Comparison of ENCODE assay signal across 8 mouse cellular contexts in genomic region chr10:52419402-52419801, GRCm38 (mm10). TPM values are rescaled to one million over a fixed set of nuclear protein-coding genes. Genes with fewer than 3 reads are reported as not detected.
DNase-seq lines count a peak whose midpoint lies in the region; ATAC-seq and TF ChIP-seq lines count a peak whose summit lies in the region.

No protein-coding gene starts in this region.

- WGBS in kidney, postnatal 0 days = 61% methylated on average over 4 of the region's 4 CpGs
- 69% methylated on average over 4 of the region's 4 CpGs for WGBS in limb, embryonic 15.5 days
- WGBS in small intestine, adult 2 months = 23% methylated on average over 4 of the region's 4 CpGs

- H3K9me3 ChIP-seq in kidney, postnatal 0 days (replicated peaks; ENCODE audit: low read length) = no peaks in the 10 kb centered on the region
- no peaks in the 10 kb centered on the region for H3K9me3 ChIP-seq in limb, embryonic 15.5 days

- no peak overlapping the region for H3K27ac ChIP-seq in kidney, postnatal 0 days
- H3K27ac ChIP-seq in limb, embryonic 15.5 days = no peak overlapping the region
- peak overlapping the region; percentile 93 for H3K27ac ChIP-seq in small intestine, adult 2 months (ENCODE audit: insufficient read depth, low read depth, low read length)

- peak; percentile 11 for DNase-seq in kidney, postnatal 0 days (ENCODE audit: low spot score)
- DNase-seq in kidney, postnatal 4 days = no peak
- DNase-seq in gonadal fat pad, adult 2 months (ENCODE audit: low read depth) = peak; percentile 56
- no peak for DNase-seq in layer of hippocampus, postnatal 36 days

- no peak for TF ChIP-seq CTCF in kidney, postnatal 0 days (IDR thresholded peaks at IDR 0.05; ENCODE audit: low read depth)
- no peak for TF ChIP-seq CTCF in small intestine, adult 2 months (IDR thresholded peaks at IDR 0.05; ENCODE audit: extremely low read depth, insufficient read length, insufficient replicate concordance, low read depth, low read length)

- H3K4me1 ChIP-seq in kidney, postnatal 0 days (replicated peaks; ENCODE audit: insufficient read depth, low read length) = no peaks in the 10 kb centered on the region; the same call in 1 of the 2 replicates
- H3K4me1 ChIP-seq in limb, embryonic 15.5 days = peaks cover 18% of the 10 kb centered on the region
- peaks cover 16% of the 10 kb centered on the region for H3K4me1 ChIP-seq in small intestine, adult 2 months (ENCODE audit: control insufficient read depth, insufficient read depth, insufficient read length, low read length)

- H3K4me2 ChIP-seq in kidney, postnatal 0 days (ENCODE audit: low read length) = peak overlapping the region; percentile 72
- peak overlapping the region; percentile 59; the same call in 1 of the 2 replicates for H3K4me2 ChIP-seq in limb, embryonic 15.5 days

- TF ChIP-seq POLR2A in small intestine, adult 2 months (IDR thresholded peaks at IDR 0.05; ENCODE audit: low read depth, low read length) = no peak

- peak overlapping the region; percentile 92 for H3K9ac ChIP-seq in kidney, postnatal 0 days (ENCODE audit: low read depth, low read length)
- H3K9ac ChIP-seq in limb, embryonic 15.5 days = no peak overlapping the region

- H3K4me3 ChIP-seq in kidney, postnatal 0 days (replicated peaks; ENCODE audit: low read depth, low read length) = peak overlapping the region; percentile 92
- H3K4me3 ChIP-seq in limb, embryonic 15.5 days = peak overlapping the region; percentile 97
- no peak overlapping the region for H3K4me3 ChIP-seq in small intestine, adult 2 months (ENCODE audit: low read depth, low read length)

- no peaks in the 10 kb centered on the region for H3K27me3 ChIP-seq in kidney, postnatal 0 days (ENCODE audit: insufficient read depth, low read length)
- no peaks in the 10 kb centered on the region for H3K27me3 ChIP-seq in limb, embryonic 15.5 days
- no peaks in the 10 kb centered on the region for H3K27me3 ChIP-seq in small intestine, adult 2 months (ENCODE audit: control insufficient read depth, insufficient read depth, low read length)

- no peak for ATAC-seq in kidney, postnatal 0 days (replicated peaks; ENCODE audit: low FRiP score, low read depth)
- ATAC-seq in limb, embryonic 15.5 days (ENCODE audit: insufficient number of reproducible peaks, low FRiP score, low TSS enrichment, low read depth) = no peak
- ATAC-seq in activated CD4-positive, CD25-positive, alpha-beta regulatory T cell, adult 4 months = no peak
- no peak for ATAC-seq in CD4-positive, CD25-positive, alpha-beta regulatory T cell, adult 4 months

- no peaks in the 10 kb centered on the region for H3K36me3 ChIP-seq in kidney, postnatal 0 days (ENCODE audit: insufficient read depth, low read length)
- no peaks in the 10 kb centered on the region for H3K36me3 ChIP-seq in limb, embryonic 15.5 days
- H3K36me3 ChIP-seq in small intestine, adult 2 months (ENCODE audit: control insufficient read depth, insufficient read depth, low read length) = no peaks in the 10 kb centered on the region

RNA-seq across cellular contexts. Expression of gene Nus1, which starts 2.1 kb away (rescaled TPM):
- polyA plus RNA-seq in kidney, postnatal 0 days (2015; fragmentation: Nextera tagmentation; extraction: Ambion mirVana) = 24.0 and 24.1 TPM in 2 replicates
- polyA plus RNA-seq in gonadal fat pad, adult 2 months (2012; rRNA removed) = 15.0 and 18.6 TPM in 2 replicates
- polyA plus RNA-seq in limb, embryonic 15.5 days (2015; fragmentation: Nextera tagmentation; extraction: Ambion mirVana) = 12.3 and 15.8 TPM in 2 replicates
- 19.0 and 25.2 TPM in 2 replicates for polyA plus RNA-seq in small intestine, adult 2 months (2012; rRNA removed)
- polyA plus RNA-seq in activated CD4-positive, CD25-positive, alpha-beta regulatory T cell, adult 4 months (2017; shearing (Covaris generic)) = 1 to 10 TPM; 7.5 to 8.7 TPM
- total RNA-seq in layer of hippocampus, postnatal 36 days (2021) = 10 to 100 TPM; 66.9 to 69.7 TPM
- polyA plus RNA-seq in CD4-positive, CD25-positive, alpha-beta regulatory T cell, adult 4 months (2017; shearing (Covaris generic)) = 1 to 10 TPM; 5.1 to 8.6 TPM

RNA-seq across cellular contexts. Expression of gene Nepn, which starts 30.6 kb away (rescaled TPM):
- polyA plus RNA-seq in kidney, postnatal 0 days (2015; fragmentation: Nextera tagmentation; extraction: Ambion mirVana) = 2.1 and 2.4 TPM in 2 replicates
- 0.62 and 1.2 TPM in 2 replicates for polyA plus RNA-seq in gonadal fat pad, adult 2 months (2012; rRNA removed)
- not detected in 2 replicates for polyA plus RNA-seq in limb, embryonic 15.5 days (2015; fragmentation: Nextera tagmentation; extraction: Ambion mirVana)
- polyA plus RNA-seq in small intestine, adult 2 months (2012; rRNA removed) = not detected in 2 replicates
- polyA plus RNA-seq in activated CD4-positive, CD25-positive, alpha-beta regulatory T cell, adult 4 months (2017; shearing (Covaris generic)) = not detected
- total RNA-seq in layer of hippocampus, postnatal 36 days (2021) = not detected
- polyA plus RNA-seq in CD4-positive, CD25-positive, alpha-beta regulatory T cell, adult 4 months (2017; shearing (Covaris generic)) = not detected

RNA-seq across cellular contexts. Expression of gene Gopc, which starts 37.5 kb away (rescaled TPM):
- polyA plus RNA-seq in kidney, postnatal 0 days (2015; fragmentation: Nextera tagmentation; extraction: Ambion mirVana) = 18.5 and 18.8 TPM in 2 replicates
- polyA plus RNA-seq in gonadal fat pad, adult 2 months (2012; rRNA removed) = 11.9 and 21.1 TPM in 2 replicates
- 18.6 and 23.5 TPM in 2 replicates for polyA plus RNA-seq in limb, embryonic 15.5 days (2015; fragmentation: Nextera tagmentation; extraction: Ambion mirVana)
- 1.6 and 2.6 TPM in 2 replicates for polyA plus RNA-seq in small intestine, adult 2 months (2012; rRNA removed)
- polyA plus RNA-seq in activated CD4-positive, CD25-positive, alpha-beta regulatory T cell, adult 4 months (2017; shearing (Covaris generic)) = 1 to 10 TPM; 6.2 to 6.3 TPM
- 10 to 100 TPM; 41.6 to 41.8 TPM for total RNA-seq in layer of hippocampus, postnatal 36 days (2021)
- polyA plus RNA-seq in CD4-positive, CD25-positive, alpha-beta regulatory T cell, adult 4 months (2017; shearing (Covaris generic)) = 1 to 10 TPM; 6.6 to 8.9 TPM

Comparison
In these comparisons a context has a peak if more than half of its experiments do, and no peak if none do; other contexts are left out.
1. DNase-seq: peak in kidney, postnatal 0 days (single experiment) and gonadal fat pad, adult 2 months (single experiment); none in kidney, postnatal 4 days (0 of 2) and layer of hippocampus, postnatal 36 days (0 of 2).